Mouse (Mus musculus) limb, embryonic 14.5 days (tissue): ENCODE results near the gene Cutc. TPM values are rescaled to one million over a fixed set of nuclear protein-coding genes. Genes with fewer than 3 reads are reported as not detected.

ENCODE experiments used
- ATAC-seq: fragments of 200-750 bp; cut with Nextera tagmentation; 2 replicates; pipeline ENCODE4 v1.8.0; 2017; ENCODE audit warnings: low read depth, moderate number of reproducible peaks, moderate TSS enrichment; ENCODE audit not compliant: low FRiP score
- DNase-seq: peaks from one replicate; pipeline ENCODE4 v3.0.0-alpha.2; 2015; ENCODE audit warnings: low spot score
- H3K27ac ChIP-seq: fragments of 300-500 bp; sonication (generic); replicated peaks from 2 replicates; pipeline ENCODE4 v1.5.1; 2014; ENCODE audit warnings: low read depth, mild to moderate bottlenecking, low read length, moderate library complexity, mixed read lengths
- H3K27me3 ChIP-seq: fragments of 300-500 bp; sonication (generic); 2 replicates; pipeline ENCODE4 v1.6.1; 2014; ENCODE audit warnings: low read length, mixed read lengths; ENCODE audit not compliant: control insufficient read depth, insufficient read depth
- H3K36me3 ChIP-seq: fragments of 300-500 bp; sonication (generic); 2 replicates; pipeline ENCODE4 v1.6.1; 2014; ENCODE audit warnings: mild to moderate bottlenecking, low read length, moderate library complexity, mixed read lengths; ENCODE audit not compliant: control insufficient read depth, insufficient read depth
- H3K4me1 ChIP-seq: fragments of 300-500 bp; sonication (generic); 2 replicates; pipeline ENCODE4 v1.6.1; 2014; ENCODE audit warnings: antibody characterized with exemption, low read length, mixed read lengths; ENCODE audit not compliant: control insufficient read depth, insufficient read depth
- H3K4me2 ChIP-seq: fragments of 300-500 bp; sonication (generic); replicated peaks from 2 replicates; pipeline ENCODE4 v1.6.1; 2014; ENCODE audit warnings: low read depth, mild to moderate bottlenecking, low read length, moderate library complexity; ENCODE audit not compliant: severe bottlenecking
- H3K4me3 ChIP-seq: fragments of 300-500 bp; sonication (generic); replicated peaks from 2 replicates; pipeline ENCODE4 v1.5.1; 2014; ENCODE audit warnings: low read length
- H3K9ac ChIP-seq: fragments of 300-500 bp; sonication (generic); 2 replicates; pipeline ENCODE4 v1.6.1; 2014; ENCODE audit warnings: mild to moderate bottlenecking, low read depth, low read length, moderate library complexity; ENCODE audit not compliant: severe bottlenecking
- H3K9me3 ChIP-seq: fragments of 300-500 bp; sonication (generic); 2 replicates; pipeline ENCODE4 v1.6.1; 2016; ENCODE audit warnings: low read length; ENCODE audit not compliant: control insufficient read depth
- POLR2A ChIP-seq: fragments of 200-500 bp; IDR thresholded peaks from 2 replicates; pipeline ENCODE4 v1.8.0; 2012; ENCODE audit warnings: inconsistent platforms, mild to moderate bottlenecking, moderate library complexity, borderline replicate concordance; ENCODE audit not compliant: insufficient read depth, insufficient read length; ENCODE audit errors: extremely low read depth
- WGBS: fragments of 180-500 bp; shearing (Covaris S2); extraction: QIAGEN DNeasy Blood & Tissue Kit; methylation state at CpG from one replicate; pipeline ENCODE4 v1.1.7; 2014; 5-methylcytosine and 5-hydroxymethylcytosine counted together
- polyA plus RNA-seq, 2 experiments: library from polyadenylated mRNA; depleted of rRNA in 1 of 2; stranded (reverse) in 1 of 2; unstranded in 1 of 2; fragments of >200 nt; fragmentation: Nextera tagmentation in 1 of 2; extraction: Ambion mirVana in 1 of 2; gene quantifications; 2 replicates each; pipeline versions ENCODE4 v1.2.1 to v1.2.3; 2012 to 2014

The Cutc gene
- polyA plus RNA-seq, 2 experiments: 8.2 to 13.0 TPM

GRCm38 (mm10) chr19:43724194-43724593 is 28.6 kb upstream of the Cutc start:
- no peak for TF ChIP-seq POLR2A
- WGBS: 92% methylated on average over 20 of the region's 20 CpGs
- no peak overlapping the region for H3K27ac ChIP-seq
- no peaks in the 10 kb centered on the region for H3K27me3 ChIP-seq
- H3K4me1 ChIP-seq: no peaks in the 10 kb centered on the region
- no peak overlapping the region for H3K4me3 ChIP-seq
- ATAC-seq (no peak), DNase-seq (no peak)
- no peak overlapping the region for H3K9ac ChIP-seq
- H3K4me2 ChIP-seq: no peak overlapping the region
- H3K36me3 ChIP-seq: peaks cover 55% of the 10 kb centered on the region
- no peaks in the 10 kb centered on the region for H3K9me3 ChIP-seq

GRCm38 (mm10) chr19:43724821-43725220 is 28.0 kb upstream of the Cutc start:
- no peaks in the 10 kb centered on the region for H3K4me1 ChIP-seq
- H3K4me2 ChIP-seq: no peak overlapping the region
- H3K27ac ChIP-seq: no peak overlapping the region
- H3K9me3 ChIP-seq: no peaks in the 10 kb centered on the region
- ATAC-seq: no peak
- WGBS: 85% methylated on average over 7 of the region's 7 CpGs
- DNase-seq: no peak
- no peak overlapping the region for H3K4me3 ChIP-seq
- H3K27me3 ChIP-seq: no peaks in the 10 kb centered on the region
- TF ChIP-seq POLR2A: no peak
- H3K36me3 ChIP-seq: peaks cover 55% of the 10 kb centered on the region
- H3K9ac ChIP-seq: 0 out of 2 replicates have a peak overlapping the region, but pooled peaks have one; percentile 28

- no peak for ATAC-seq
- WGBS: 91% methylated on average over 15 of the region's 15 CpGs
- H3K4me3 ChIP-seq: no peak overlapping the region
Measured at GRCm38 (mm10) chr19:43726510-43727146, 26.2 kb upstream of the Cutc start.

GRCm38 (mm10) chr19:43729296-43730036 is 23.3 kb upstream of the Cutc start:
- peak overlapping the region; percentile 37 for H3K4me2 ChIP-seq
- 51% methylated on average over 22 of the region's 22 CpGs for WGBS
- peaks cover 46% of the 10 kb centered on the region for H3K36me3 ChIP-seq
- H3K4me3 ChIP-seq: peak overlapping the region; percentile 26
- no peaks in the 10 kb centered on the region for H3K9me3 ChIP-seq
- H3K27me3 ChIP-seq: no peaks in the 10 kb centered on the region
- peak; percentile 12 for DNase-seq
- H3K27ac ChIP-seq: no peak overlapping the region
- no peak for ATAC-seq
- H3K9ac ChIP-seq: peak overlapping the region; percentile 31; the same call in 1 of the 2 replicates
- no peaks in the 10 kb centered on the region for H3K4me1 ChIP-seq
- TF ChIP-seq POLR2A: no peak

More at GRCm38 (mm10) chr19:43726510-43727146, 26.2 kb upstream of the Cutc start:
- no peak for DNase-seq
- Histone ChIP-seq H3K9me3 (no peaks in the 10 kb centered on the region), H3K36me3 (peaks cover 42% of the 10 kb centered on the region), H3K4me2 (no peak overlapping the region), H3K27me3 (no peaks in the 10 kb centered on the region), H3K27ac (no peak overlapping the region), H3K4me1 (no peaks in the 10 kb centered on the region), H3K9ac (no peak overlapping the region)
- no peak for TF ChIP-seq POLR2A

DNA sequence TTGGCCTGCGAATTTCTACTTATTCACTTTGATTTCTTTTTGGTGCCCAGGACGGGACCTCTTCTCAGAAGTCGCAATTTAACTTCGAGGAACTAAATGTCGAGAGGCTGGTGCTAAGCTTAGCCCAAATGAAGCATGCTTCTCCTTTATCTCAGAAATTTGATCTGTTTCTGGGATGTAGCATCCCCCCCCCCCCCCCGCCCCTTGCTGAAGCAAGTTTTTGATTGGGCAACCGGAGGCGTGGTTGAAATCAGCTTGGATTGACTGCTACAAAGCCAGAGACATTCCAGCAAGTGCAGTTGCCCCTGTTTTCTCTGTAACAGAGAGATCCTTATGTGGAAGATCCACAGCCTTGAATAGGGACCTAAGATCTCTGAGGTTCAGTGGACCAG is 22.8 kb upstream of the Cutc start:
- Histone ChIP-seq H3K27ac (no peak overlapping the region), H3K4me1 (no peaks in the 10 kb centered on the region), H3K27me3 (no peaks in the 10 kb centered on the region), H3K9ac (peak overlapping the region; percentile 31; the same call in 1 of the 2 replicates), H3K4me2 (peak overlapping the region; percentile 37), H3K4me3 (peak overlapping the region; percentile 26), H3K9me3 (no peaks in the 10 kb centered on the region), H3K36me3 (peaks cover 45% of the 10 kb centered on the region)
- DNase-seq (peak; percentile 21), ATAC-seq (no peak)
- no peak for TF ChIP-seq POLR2A
- WGBS: 47% methylated on average over 8 of the region's 8 CpGs
